Mouse (Mus musculus) bone marrow, adult 2 months (tissue): ENCODE measurements at regions not wholly inside any gene's neighbourhood (a gene's known extent, or its start where the extent isn't known, plus 50 kb on each side); places are given as distances from the start of the nearest gene placed in this dataset.

Experiments used
- CTCF ChIP-seq: fragments of 200-500 bp; IDR thresholded peaks from 2 replicates; pipeline ENCODE4 v1.5.1; 2011; ENCODE audit warnings: low read length, control low read depth; ENCODE audit not compliant: control insufficient read depth, insufficient read depth
- POLR2A ChIP-seq: fragments of 200-500 bp; IDR thresholded peaks from 2 replicates; pipeline ENCODE4 v1.6.1; 2011; ENCODE audit warnings: low read depth, mild to moderate bottlenecking, control low read depth, low read length, borderline replicate concordance; ENCODE audit not compliant: control insufficient read depth

DNA sequence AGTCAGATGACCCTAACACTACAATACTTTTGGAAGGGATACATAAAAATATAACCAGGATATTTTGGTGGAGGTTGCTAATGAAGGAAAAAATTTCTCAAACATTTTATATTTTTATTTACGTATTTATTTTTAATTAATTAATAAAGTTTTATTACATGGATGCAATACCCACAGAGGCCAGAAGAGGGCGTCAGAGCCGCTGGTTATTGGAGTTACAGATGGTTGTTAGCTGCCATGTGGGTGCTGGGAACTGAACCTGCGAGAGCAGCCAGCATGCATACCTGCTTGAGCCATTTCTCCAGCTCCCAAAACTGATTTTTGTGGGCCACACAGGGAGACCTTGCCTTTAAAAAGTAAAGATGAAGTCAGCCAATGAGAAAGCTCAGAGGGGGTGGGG is 74.6 kb upstream of the Slc45a1 start:
- TF ChIP-seq CTCF (no peak), POLR2A (no peak)
